Mouse (Mus musculus): ENCODE measurements around the gene Chka.

DNA sequence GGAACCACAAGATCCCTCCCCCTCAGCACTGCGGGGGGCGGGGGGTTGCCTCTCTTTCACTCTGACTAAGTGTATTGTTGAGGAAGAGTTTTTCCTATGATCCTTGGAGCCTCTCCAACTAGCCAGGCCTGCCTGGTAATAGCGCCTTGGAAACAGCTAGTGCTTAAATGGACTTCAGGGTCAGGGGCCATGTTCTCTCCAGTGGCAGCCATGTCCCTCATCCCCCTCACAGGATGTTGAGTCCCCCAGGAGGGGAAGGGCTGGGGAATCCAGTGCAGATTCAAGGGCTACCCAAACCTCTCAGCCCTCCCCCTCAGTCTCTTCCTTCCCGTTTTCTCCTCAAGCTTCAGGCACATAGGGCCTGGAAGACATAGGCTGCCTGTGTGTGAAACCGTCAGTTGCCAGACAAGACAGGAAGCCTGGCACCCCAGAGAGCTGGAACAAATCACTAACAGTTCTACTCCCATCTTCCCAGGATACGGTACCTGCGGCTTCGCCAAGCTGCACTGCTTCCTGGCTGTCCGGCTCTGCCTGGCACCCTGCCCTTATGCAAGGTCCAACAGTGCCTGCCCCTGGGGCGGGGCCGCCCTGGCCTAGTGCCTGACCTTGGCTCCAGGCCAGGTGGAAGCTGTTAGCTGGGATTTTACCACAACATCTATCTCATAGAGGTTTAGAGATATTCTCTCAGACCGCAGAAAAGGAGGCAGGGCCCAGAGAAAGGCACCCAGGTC is 77.8 kb downstream of the Chka start, which contains the start of gene Aldh3b1:
- TF ChIP-seq CTCF (IDR thresholded peaks at IDR 0.05) (no peak), EP300 (IDR thresholded peaks at IDR 0.05) (no peak)
